Mouse (Mus musculus) bone marrow macrophage, adult 2 months (primary cell): ENCODE measurements around the gene Cd3e. TPM values are rescaled to one million over a fixed set of nuclear protein-coding genes. Genes with fewer than 3 reads are reported as not detected.
A peak's percentile ranks its signal among the peaks of the same experiment; 100 is the strongest.
"Not testable (repeated sequence)": the region's sequence is repeated elsewhere in the genome, so short reads cannot be mapped to it uniquely, and the experiment has no call there.

Experiments
- H3K27ac ChIP-seq: 2 replicates; pipeline ENCODE4 v1.5.1; 2012; ENCODE audit warnings: low read depth, low read length; ENCODE audit not compliant: insufficient read depth
- H3K4me1 ChIP-seq: 2 replicates; pipeline ENCODE4 v1.6.1; 2012; ENCODE audit warnings: low read length; ENCODE audit not compliant: control insufficient read depth, insufficient read depth
- H3K4me3 ChIP-seq: 2 replicates; pipeline ENCODE4 v1.5.1; 2012; ENCODE audit warnings: mild to moderate bottlenecking, low read length, moderate library complexity; ENCODE audit not compliant: insufficient read depth
- CTCF ChIP-seq: IDR thresholded peaks from 2 replicates; pipeline ENCODE4 v1.5.1; 2012; ENCODE audit warnings: low read depth, mild to moderate bottlenecking, low read length, moderate library complexity
- POLR2A ChIP-seq: IDR thresholded peaks from 2 replicates; pipeline ENCODE4 v1.6.1; 2012; ENCODE audit warnings: mild to moderate bottlenecking, low read depth, low read length, borderline replicate concordance
- polyA plus RNA-seq: library from polyadenylated mRNA; stranded (reverse); fragments of >200 nt; gene quantifications from 2 replicates; pipeline ENCODE4 v1.2.4, GENCODE M21; 2012; ENCODE audit not compliant: missing spikeins, insufficient read depth, insufficient read length

Gene Cd3e
- polyA plus RNA-seq, 1 experiment, result not detected

DNA sequence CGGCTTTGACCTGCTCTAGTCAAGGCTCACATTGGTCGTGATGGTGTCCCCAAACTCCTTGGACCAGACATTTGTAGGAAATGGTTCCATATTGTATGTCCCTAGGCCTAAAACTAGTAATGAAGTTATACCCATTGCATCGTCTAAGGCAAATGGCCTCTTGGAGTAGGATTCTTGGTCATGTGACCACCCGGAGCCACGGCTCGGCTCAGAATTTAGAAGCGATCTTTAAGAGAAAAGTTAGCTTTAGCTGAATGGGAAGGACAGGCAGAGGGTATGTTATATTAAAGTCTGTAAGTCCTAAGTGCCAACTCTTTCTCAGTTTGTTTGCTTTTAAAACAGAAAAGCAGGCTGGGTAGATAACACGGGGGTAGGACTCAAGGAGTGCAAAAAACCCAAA is 27.3 kb downstream of the Cd3e start:
- no peak overlapping the region for H3K4me3 ChIP-seq
- peaks cover 11% of the 10 kb centered on the region for H3K4me1 ChIP-seq
- no peak for TF ChIP-seq POLR2A
- no peak for TF ChIP-seq CTCF
- H3K27ac ChIP-seq, result no peak overlapping the region

DNA sequence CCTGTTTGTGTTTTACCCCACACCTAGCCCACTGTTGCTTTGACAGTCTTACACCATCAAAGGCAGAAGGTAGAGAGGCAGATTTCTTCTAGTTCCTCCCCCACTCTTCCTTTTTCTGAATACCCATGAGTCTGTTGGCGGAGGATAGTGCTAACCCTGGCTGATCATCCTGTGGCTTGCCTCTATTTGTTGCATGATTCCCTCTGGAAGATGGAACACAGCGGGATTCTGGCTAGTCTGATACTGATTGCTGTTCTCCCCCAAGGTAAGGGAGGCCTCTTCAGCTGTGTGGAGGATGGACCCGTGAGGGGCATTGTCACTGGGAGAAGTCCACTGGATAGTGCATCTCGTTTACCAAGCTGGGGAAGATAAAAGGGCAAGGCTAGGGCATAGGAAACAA is 27.8 kb downstream of the Cd3e start, which contains the start of gene Cd3d:
Cd3d (plus strand) TSS at position 111 of the 400 bp plus-strand sequence.
- Histone ChIP-seq H3K4me3 (no peak within 1 kb of the TSS), H3K27ac (no peak within 1 kb of the TSS), H3K4me1 (peaks cover 7% of the 10 kb centered on the region)
- TF ChIP-seq CTCF, result no peak
- no peak for TF ChIP-seq POLR2A

GRCm38 (mm10) chr9:44981104-44981503 is 28.3 kb downstream of the Cd3e start:
- Histone ChIP-seq H3K4me1 (peaks cover 4% of the 10 kb centered on the region; the same call in 1 of the 2 replicates), H3K27ac (no peak overlapping the region), H3K4me3 (no peak overlapping the region)
- TF ChIP-seq POLR2A, result no peak
- no peak for TF ChIP-seq CTCF

DNA sequence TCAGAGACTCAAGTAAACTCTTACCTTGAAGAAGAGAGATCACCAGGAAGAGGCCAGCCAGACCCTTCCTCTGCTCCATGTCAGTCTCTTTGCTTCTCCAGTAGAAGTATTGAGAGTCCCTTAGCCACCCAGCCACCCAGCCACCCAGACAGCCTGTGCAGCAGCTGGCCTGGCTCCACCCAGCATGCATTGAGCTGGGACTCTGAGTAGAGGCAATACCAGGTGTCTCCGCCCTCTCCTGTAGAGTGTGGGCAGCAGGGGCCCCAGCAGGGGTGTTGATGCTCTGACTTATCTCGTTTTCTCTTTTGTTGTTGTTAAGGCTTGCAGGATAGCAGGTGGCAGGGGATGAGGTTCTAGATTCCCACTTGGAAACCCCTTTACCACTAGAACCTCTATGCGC is 29.2 kb downstream of the Cd3e start, which contains the start of gene Cd3g:
Cd3g (minus strand) TSS at position 190 of the 400 bp plus-strand sequence.
- TF ChIP-seq CTCF, result no peak
- Histone ChIP-seq H3K27ac (no peak within 1 kb of the TSS), H3K4me3 (no peak within 1 kb of the TSS), H3K4me1 (no peaks in the 10 kb centered on the region)

- no peak overlapping the region for H3K4me3 ChIP-seq
- no peak overlapping the region for H3K27ac ChIP-seq
- no peaks in the 10 kb centered on the region for H3K4me1 ChIP-seq
- TF ChIP-seq POLR2A (no peak), CTCF (no peak)
These were observed 29.6 kb downstream of the Cd3e start for GRCm38 (mm10) chr9:44979806-44980205.

GRCm38 (mm10) chr9:44977813-44978212 is 31.6 kb downstream of the Cd3e start:
- Histone ChIP-seq H3K4me1 (no peaks in the 10 kb centered on the region), H3K27ac (no peak overlapping the region), H3K4me3 (no peak overlapping the region)
- TF ChIP-seq CTCF (no peak), POLR2A (no peak)

GRCm38 (mm10) chr9:44969450-44969849 is 40.0 kb downstream of the Cd3e start:
- Histone ChIP-seq H3K4me1 (peaks cover 4% of the 10 kb centered on the region), H3K27ac (no peak overlapping the region), H3K4me3 (no peak overlapping the region)
- peak; percentile 84 for TF ChIP-seq CTCF
- TF ChIP-seq POLR2A, result no peak

DNA sequence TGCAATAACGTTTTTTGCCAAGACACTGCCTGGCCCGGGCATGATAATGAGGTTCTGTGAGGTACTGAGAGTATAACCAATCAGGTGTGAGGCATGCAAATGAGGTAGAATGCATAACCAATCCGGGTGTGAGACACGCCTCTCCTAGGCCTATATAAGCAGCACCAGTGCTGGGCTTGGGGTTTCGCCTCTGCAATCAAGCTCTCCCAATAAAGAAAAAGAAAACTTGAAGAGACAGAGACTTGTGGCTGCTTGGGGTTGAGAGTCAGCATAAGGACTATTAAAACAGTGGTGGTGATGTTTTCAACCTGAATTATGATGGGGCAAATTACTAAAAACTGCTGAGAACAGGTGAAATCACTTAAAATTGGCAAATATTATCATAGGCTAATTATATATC is 41.7 kb downstream of the Cd3e start:
- not testable (repeated sequence) for H3K27ac ChIP-seq, H3K4me3 ChIP-seq, H3K4me1 ChIP-seq

DNA sequence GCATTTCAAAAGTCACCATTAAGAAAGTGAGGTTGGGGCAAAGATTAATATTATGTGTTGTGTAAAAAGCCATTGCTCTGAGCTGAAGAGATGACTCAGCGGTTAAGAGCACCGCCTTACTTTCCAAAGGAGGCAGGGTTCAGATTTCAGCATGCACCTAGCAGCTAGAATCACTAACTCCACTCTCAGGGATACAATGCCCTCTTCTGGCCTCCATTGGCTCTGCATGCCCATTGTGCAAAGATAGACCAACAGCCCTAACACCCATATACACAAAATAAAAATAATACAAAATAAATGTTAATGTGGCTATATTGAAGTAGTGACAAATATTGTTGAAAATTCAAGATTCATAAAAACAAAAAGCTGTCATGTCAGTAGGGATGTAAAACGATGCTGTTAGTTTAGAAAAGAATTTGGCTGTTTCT is 42.6 kb downstream of the Cd3e start:
- Histone ChIP-seq H3K4me1 (peaks cover 4% of the 10 kb centered on the region), H3K4me3 (no peak overlapping the region), H3K27ac (no peak overlapping the region)
- TF ChIP-seq CTCF (no peak), POLR2A (no peak)

GRCm38 (mm10) chr9:44965833-44966466 is 43.5 kb downstream of the Cd3e start:
- peaks cover 4% of the 10 kb centered on the region for H3K4me1 ChIP-seq
- no peak for TF ChIP-seq POLR2A
- 0 out of 2 replicates have a peak overlapping the region, but pooled peaks have one; percentile 16 for H3K27ac ChIP-seq
- peak overlapping the region; percentile 66 for H3K4me3 ChIP-seq
